In the genomic region with DNA sequence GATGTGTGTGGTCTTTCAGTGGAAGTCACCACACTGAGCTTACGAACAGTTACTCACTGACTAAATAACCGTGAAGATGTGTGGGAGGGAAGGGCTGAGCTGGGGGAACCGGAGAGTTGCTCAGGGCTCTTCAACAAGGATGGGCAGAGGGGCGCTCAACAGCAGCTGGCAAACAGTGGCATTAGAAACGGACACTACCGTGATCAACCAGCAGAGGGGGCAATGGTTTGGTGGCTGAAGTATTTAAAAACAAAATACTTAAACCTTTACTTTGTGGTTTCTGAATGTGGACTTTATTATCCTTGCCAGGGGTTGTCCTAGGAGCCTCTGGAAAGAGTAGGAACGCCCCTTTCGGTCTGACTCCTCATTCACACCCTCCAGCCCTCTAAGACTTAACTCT, we compare ENCODE assay signal across 8 mouse cellular contexts. TPM values are rescaled to one million over a fixed set of nuclear protein-coding genes. Genes with fewer than 3 reads are reported as not detected.
DNase-seq lines count a peak whose midpoint lies in the region; ATAC-seq and TF ChIP-seq lines count a peak whose summit lies in the region.
"Had no signal": no experiment of that assay in that cellular context is flagged by ENCODE, and none has a peak within 500 bp of the region (broad histone marks: within the 10 kb centered on the region; RNA-seq: fewer than 3 reads in every experiment).

No protein-coding gene starts in this region.

- TF ChIP-seq EP300 in liver, postnatal 0 days (IDR thresholded peaks at IDR 0.05; ENCODE audit: low read depth): no peak

- H3K27me3 ChIP-seq in neural tube, embryonic 15.5 days (replicated peaks): no peaks in the 10 kb centered on the region
- no peaks in the 10 kb centered on the region for H3K27me3 ChIP-seq in embryonic facial prominence, embryonic 10.5 days (replicated peaks; ENCODE audit: low read depth, poor library complexity, severe bottlenecking)
- no peaks in the 10 kb centered on the region for H3K27me3 ChIP-seq in liver, postnatal 0 days (ENCODE audit: insufficient read depth, low read length)
- H3K27me3 ChIP-seq: hindbrain, embryonic 15.5 days had no signal

- no peaks in the 10 kb centered on the region for H3K9me3 ChIP-seq in neural tube, embryonic 15.5 days (replicated peaks)
- no peaks in the 10 kb centered on the region for H3K9me3 ChIP-seq in embryonic facial prominence, embryonic 10.5 days
- no peaks in the 10 kb centered on the region for H3K9me3 ChIP-seq in liver, postnatal 0 days (ENCODE audit: low read length)
- H3K9me3 ChIP-seq: hindbrain, embryonic 15.5 days had no signal

- no peak overlapping the region for H3K4me3 ChIP-seq in neural tube, embryonic 15.5 days (replicated peaks)
- H3K4me3 ChIP-seq in embryonic facial prominence, embryonic 10.5 days: no peak overlapping the region
- H3K4me3 ChIP-seq in liver, postnatal 0 days (ENCODE audit: low read depth, low read length): no peak overlapping the region
- H3K4me3 ChIP-seq: hindbrain, embryonic 15.5 days had no signal

- 48% methylated on average over 8 of the region's 8 CpGs for WGBS in neural tube, embryonic 15.5 days
- 57% methylated on average over 8 of the region's 8 CpGs for WGBS in embryonic facial prominence, embryonic 10.5 days
- WGBS in liver, postnatal 0 days (ENCODE audit: insufficient replicate concordance): 48% methylated on average over 8 of the region's 8 CpGs

- H3K4me1 ChIP-seq in neural tube, embryonic 15.5 days: no peaks in the 10 kb centered on the region
- H3K4me1 ChIP-seq in embryonic facial prominence, embryonic 10.5 days: no peaks in the 10 kb centered on the region
- peaks cover 12% of the 10 kb centered on the region; the same call in 1 of the 2 replicates for H3K4me1 ChIP-seq in liver, postnatal 0 days (ENCODE audit: insufficient read depth)
- H3K4me1 ChIP-seq: hindbrain, embryonic 15.5 days had no signal

- DNase-seq in neural tube, embryonic 10.5 days (ENCODE audit: extremely low spot score, low spot score): peak; percentile 56
- DNase-seq in ZHBTc4 (ENCODE audit: low read depth, low spot score): peak; percentile 72
- peak; percentile 51 for DNase-seq in embryonic facial prominence, embryonic 10.5 days (ENCODE audit: low spot score)
- DNase-seq in kidney, adult 9 months: peak; percentile 54
- peak; percentile 83 for DNase-seq in liver, postnatal 0 days
- DNase-seq in right cerebral cortex, postnatal 4 days: peak; percentile 72

- H3K9ac ChIP-seq in neural tube, embryonic 15.5 days (replicated peaks): no peak overlapping the region
- no peak overlapping the region for H3K9ac ChIP-seq in liver, postnatal 0 days (replicated peaks)
- H3K9ac ChIP-seq: hindbrain, embryonic 15.5 days had no signal

- no peaks in the 10 kb centered on the region for H3K36me3 ChIP-seq in neural tube, embryonic 15.5 days
- H3K36me3 ChIP-seq in embryonic facial prominence, embryonic 10.5 days (replicated peaks): peaks cover 97% of the 10 kb centered on the region
- peaks cover 38% of the 10 kb centered on the region for H3K36me3 ChIP-seq in liver, postnatal 0 days (replicated peaks; ENCODE audit: insufficient read depth, low read length)
- H3K36me3 ChIP-seq: hindbrain, embryonic 15.5 days had no signal

- no peak overlapping the region for H3K4me2 ChIP-seq in neural tube, embryonic 15.5 days
- no peak overlapping the region for H3K4me2 ChIP-seq in liver, postnatal 0 days (ENCODE audit: low read depth, low read length)
- H3K4me2 ChIP-seq: hindbrain, embryonic 15.5 days had no signal

- H3K27ac ChIP-seq in neural tube, embryonic 15.5 days (replicated peaks): no peak overlapping the region
- no peak overlapping the region for H3K27ac ChIP-seq in embryonic facial prominence, embryonic 10.5 days (replicated peaks)
- H3K27ac ChIP-seq in liver, postnatal 0 days (ENCODE audit: low read depth): no peak overlapping the region
- H3K27ac ChIP-seq: hindbrain, embryonic 15.5 days had no signal

- ATAC-seq in neural tube, embryonic 15.5 days (ENCODE audit: low FRiP score): no peak
- no peak for ATAC-seq in liver, postnatal 0 days

- TF ChIP-seq CTCF in liver, postnatal 0 days (IDR thresholded peaks at IDR 0.05; ENCODE audit: low read depth): peak; percentile 82

RNA-seq across cellular contexts. Expression of a gene that starts 10.2 kb away (rescaled TPM):
- polyA plus RNA-seq in neural tube, embryonic 15.5 days (2015; fragmentation: Nextera tagmentation; extraction: Ambion mirVana): 6.4 and 13.2 TPM in 2 replicates
- polyA plus RNA-seq in embryonic facial prominence, embryonic 10.5 days (2016; fragmentation: Nextera tagmentation; extraction: Ambion mirVana): 59.8 and 62.4 TPM in 2 replicates
- polyA plus RNA-seq in liver, postnatal 0 days (2015; fragmentation: Nextera tagmentation; extraction: Ambion mirVana): 36.4 and 41.9 TPM in 2 replicates

RNA-seq across cellular contexts. Expression of a gene that starts 44.0 kb away (rescaled TPM):
- 26.8 and 36.0 TPM in 2 replicates for polyA plus RNA-seq in neural tube, embryonic 15.5 days (2015; fragmentation: Nextera tagmentation; extraction: Ambion mirVana)
- 53.6 and 56.9 TPM in 2 replicates for polyA plus RNA-seq in embryonic facial prominence, embryonic 10.5 days (2016; fragmentation: Nextera tagmentation; extraction: Ambion mirVana)
- 4.1 and 4.9 TPM in 2 replicates for polyA plus RNA-seq in liver, postnatal 0 days (2015; fragmentation: Nextera tagmentation; extraction: Ambion mirVana)
